Mouse (Mus musculus): ENCODE measurements at regions not wholly inside any gene's neighbourhood (a gene's known extent, or its start where the extent isn't known, plus 50 kb on each side); places are given as distances from the start of the nearest gene placed in this dataset.

GRCm38 (mm10) chr9:101690402-101690861 lies 171.2 kb upstream of the 9630041A04Rik start:
- no peak for ATAC-seq (ENCODE audit: low FRiP score, low TSS enrichment)
- TF ChIP-seq EP300 (optimal IDR thresholded peaks at IDR 0.05) = no peak

GRCm38 (mm10) chr9:101689532-101690401 lies 171.9 kb upstream of the 9630041A04Rik start:
- ATAC-seq (ENCODE audit: low FRiP score, low TSS enrichment) = peak; percentile 71; the same call in 1 of the 2 replicates
- DNase-seq (ENCODE audit: low spot score) = peak; percentile 82

More at GRCm38 (mm10) chr9:101690402-101690861, 171.2 kb upstream of the 9630041A04Rik start:
- Histone ChIP-seq H3K27ac (replicated peaks) (no peak overlapping the region), H3K36me3 (ENCODE audit: control insufficient read depth, insufficient read depth, low read length) (no peaks in the 10 kb centered on the region), H3K9me3 (ENCODE audit: control insufficient read depth, low read length) (no peaks in the 10 kb centered on the region), H3K4me3 (ENCODE audit: low read depth, low read length) (no peak overlapping the region), H3K9ac (ENCODE audit: low read length) (no peak overlapping the region), H3K27me3 (ENCODE audit: control insufficient read depth, insufficient read depth, low read length) (no peaks in the 10 kb centered on the region), H3K4me1 (replicated peaks; ENCODE audit: control insufficient read depth, insufficient read depth) (no peaks in the 10 kb centered on the region), H3K4me2 (replicated peaks; ENCODE audit: low read depth) (peak overlapping the region; percentile 2; the same call in 1 of the 2 replicates)
- DNase-seq (ENCODE audit: low spot score) = no peak
- 17% methylated on average over 12 of the region's 12 CpGs for WGBS

GRCm38 (mm10) chr9:101687226-101687625 lies 174.4 kb upstream of the 9630041A04Rik start:
- Histone ChIP-seq H3K4me1 (replicated peaks; ENCODE audit: control insufficient read depth, insufficient read depth) (no peaks in the 10 kb centered on the region), H3K4me3 (ENCODE audit: low read depth, low read length) (no peak overlapping the region), H3K36me3 (ENCODE audit: control insufficient read depth, insufficient read depth, low read length) (no peaks in the 10 kb centered on the region), H3K27me3 (ENCODE audit: control insufficient read depth, insufficient read depth, low read length) (no peaks in the 10 kb centered on the region), H3K27ac (replicated peaks) (no peak overlapping the region), H3K9me3 (ENCODE audit: control insufficient read depth, low read length) (no peaks in the 10 kb centered on the region), H3K4me2 (replicated peaks; ENCODE audit: low read depth) (no peak overlapping the region), H3K9ac (ENCODE audit: low read length) (no peak overlapping the region)
- DNase-seq (ENCODE audit: low spot score) = no peak
- TF ChIP-seq EP300 (optimal IDR thresholded peaks at IDR 0.05) (no peak), CTCF (IDR thresholded peaks at IDR 0.05; ENCODE audit: low read depth) (no peak)
- WGBS = 85% methylated on average over 6 of the region's 6 CpGs
- ATAC-seq (ENCODE audit: low FRiP score, low TSS enrichment) = no peak

More at GRCm38 (mm10) chr9:101689532-101690401, 171.9 kb upstream of the 9630041A04Rik start:
- no peaks in the 10 kb centered on the region for H3K36me3 ChIP-seq (ENCODE audit: control insufficient read depth, insufficient read depth, low read length)
- H3K4me3 ChIP-seq (ENCODE audit: low read depth, low read length) = no peak overlapping the region
- no peaks in the 10 kb centered on the region for H3K27me3 ChIP-seq (ENCODE audit: control insufficient read depth, insufficient read depth, low read length)
- H3K27ac ChIP-seq (replicated peaks) = no peak overlapping the region
- H3K4me2 ChIP-seq (replicated peaks; ENCODE audit: low read depth) = 0 out of 2 replicates have a peak overlapping the region, but pooled peaks have one; percentile 2
- no peaks in the 10 kb centered on the region for H3K4me1 ChIP-seq (replicated peaks; ENCODE audit: control insufficient read depth, insufficient read depth)
- TF ChIP-seq EP300 (optimal IDR thresholded peaks at IDR 0.05) (no peak), CTCF (IDR thresholded peaks at IDR 0.05; ENCODE audit: low read depth) (peak; percentile 98)
- WGBS = 18% methylated on average over 11 of the region's 11 CpGs
- no peak overlapping the region for H3K9ac ChIP-seq (ENCODE audit: low read length)
- no peaks in the 10 kb centered on the region for H3K9me3 ChIP-seq (ENCODE audit: control insufficient read depth, low read length)

GRCm38 (mm10) chr9:101677563-101677962 lies 184.1 kb upstream of the 9630041A04Rik start:
- no peak overlapping the region for H3K4me2 ChIP-seq (replicated peaks; ENCODE audit: low read depth)
- no peak overlapping the region for H3K9ac ChIP-seq (ENCODE audit: low read length)
- TF ChIP-seq CTCF (IDR thresholded peaks at IDR 0.05; ENCODE audit: low read depth) (no peak), EP300 (optimal IDR thresholded peaks at IDR 0.05) (no peak)
- DNase-seq (ENCODE audit: low spot score) (no peak), ATAC-seq (ENCODE audit: low FRiP score, low TSS enrichment) (no peak)
- 74% methylated on average over 2 of the region's 2 CpGs for WGBS
- no peak overlapping the region for H3K4me3 ChIP-seq (ENCODE audit: low read depth, low read length)
- H3K9me3 ChIP-seq (ENCODE audit: control insufficient read depth, low read length) = no peaks in the 10 kb centered on the region
- H3K36me3 ChIP-seq (ENCODE audit: control insufficient read depth, insufficient read depth, low read length) = no peaks in the 10 kb centered on the region
- no peak overlapping the region for H3K27ac ChIP-seq (replicated peaks)
- no peaks in the 10 kb centered on the region for H3K27me3 ChIP-seq (ENCODE audit: control insufficient read depth, insufficient read depth, low read length)
- no peaks in the 10 kb centered on the region for H3K4me1 ChIP-seq (replicated peaks; ENCODE audit: control insufficient read depth, insufficient read depth)

GRCm38 (mm10) chr9:101670111-101670510 lies 191.5 kb upstream of the 9630041A04Rik start:
- H3K36me3 ChIP-seq (ENCODE audit: control insufficient read depth, insufficient read depth, low read length) = no peaks in the 10 kb centered on the region
- H3K4me2 ChIP-seq (replicated peaks; ENCODE audit: low read depth) = no peak overlapping the region
- no peaks in the 10 kb centered on the region for H3K4me1 ChIP-seq (replicated peaks; ENCODE audit: control insufficient read depth, insufficient read depth)
- no peaks in the 10 kb centered on the region for H3K27me3 ChIP-seq (ENCODE audit: control insufficient read depth, insufficient read depth, low read length)
- TF ChIP-seq EP300 (optimal IDR thresholded peaks at IDR 0.05) (no peak), CTCF (IDR thresholded peaks at IDR 0.05; ENCODE audit: low read depth) (no peak)
- DNase-seq (ENCODE audit: low spot score) (no peak), ATAC-seq (ENCODE audit: low FRiP score, low TSS enrichment) (no peak)
- no peaks in the 10 kb centered on the region for H3K9me3 ChIP-seq (ENCODE audit: control insufficient read depth, low read length)
- no peak overlapping the region for H3K4me3 ChIP-seq (ENCODE audit: low read depth, low read length)
- WGBS = 100% methylated on average over 1 of the region's 1 CpGs
- H3K27ac ChIP-seq (replicated peaks) = no peak overlapping the region
- H3K9ac ChIP-seq (ENCODE audit: low read length) = no peak overlapping the region

- Histone ChIP-seq H3K9ac (ENCODE audit: low read length) (no peak overlapping the region), H3K4me2 (replicated peaks; ENCODE audit: low read depth) (no peak overlapping the region), H3K27me3 (ENCODE audit: control insufficient read depth, insufficient read depth, low read length) (no peaks in the 10 kb centered on the region), H3K4me1 (replicated peaks; ENCODE audit: control insufficient read depth, insufficient read depth) (no peaks in the 10 kb centered on the region), H3K4me3 (ENCODE audit: low read depth, low read length) (no peak overlapping the region), H3K36me3 (ENCODE audit: control insufficient read depth, insufficient read depth, low read length) (no peaks in the 10 kb centered on the region), H3K27ac (replicated peaks) (no peak overlapping the region), H3K9me3 (ENCODE audit: control insufficient read depth, low read length) (no peaks in the 10 kb centered on the region)
- DNase-seq (ENCODE audit: low spot score) (no peak), ATAC-seq (ENCODE audit: low FRiP score, low TSS enrichment) (no peak)
- WGBS = 75% methylated on average over 5 of the region's 5 CpGs
- TF ChIP-seq EP300 (optimal IDR thresholded peaks at IDR 0.05) = no peak
- TF ChIP-seq CTCF (IDR thresholded peaks at IDR 0.05; ENCODE audit: low read depth) = no peak
Observed at GRCm38 (mm10) chr9:101649816-101650215, 211.8 kb upstream of the 9630041A04Rik start.
